Mouse (Mus musculus) liver, postnatal 0 days (tissue): ENCODE results near the gene Capn10.

ENCODE experiments used
- CTCF ChIP-seq: sonication (generic); IDR thresholded peaks from 2 replicates; pipeline ENCODE4 v1.5.1; 2016; ENCODE audit warnings: antibody characterized with exemption, low read depth
- EP300 ChIP-seq: IDR thresholded peaks from 2 replicates; pipeline ENCODE4 v1.6.1; 2016; ENCODE audit warnings: antibody characterized with exemption, low read depth, mild to moderate bottlenecking

- no peak for TF ChIP-seq CTCF
- TF ChIP-seq EP300 = no peak
Measured at GRCm38 (mm10) chr1:92936467-92936866, 2.3 kb downstream of the Capn10 start.
